Mouse (Mus musculus) olfactory bulb, adult 2 months (tissue): ENCODE results near the gene Ttll11. TPM values are rescaled to one million over a fixed set of nuclear protein-coding genes. Genes with fewer than 3 reads are reported as not detected.

ENCODE experiments used
- H3K27ac ChIP-seq: fragments of 200-500 bp; 2 replicates; pipeline ENCODE4 v1.5.1; 2012; ENCODE audit warnings: low read depth, low read length; ENCODE audit not compliant: insufficient read depth
- H3K4me1 ChIP-seq: fragments of 200-500 bp; 2 replicates; pipeline ENCODE4 v1.6.1; 2012; ENCODE audit warnings: low read length; ENCODE audit not compliant: control insufficient read depth, insufficient read depth
- H3K4me3 ChIP-seq: fragments of 200-500 bp; 2 replicates; pipeline ENCODE4 v1.5.1; 2012; ENCODE audit warnings: mild to moderate bottlenecking, low read depth, low read length, moderate library complexity; ENCODE audit not compliant: insufficient read depth
- CTCF ChIP-seq: fragments of 200-500 bp; IDR thresholded peaks from 2 replicates; pipeline ENCODE4 v1.5.1; 2012; ENCODE audit warnings: low read depth, mild to moderate bottlenecking, low read length, moderate library complexity; ENCODE audit not compliant: insufficient read depth
- POLR2A ChIP-seq: fragments of 200-500 bp; IDR thresholded peaks from 2 replicates; pipeline ENCODE4 v1.6.1; 2012; ENCODE audit warnings: mild to moderate bottlenecking, low read depth, low read length, moderate library complexity; ENCODE audit not compliant: insufficient read depth
- WGBS: fragments of 180-500 bp; shearing (Covaris S2); methylation state at CpG from one replicate; pipeline ENCODE4 v1.1.7; 2018; 5-methylcytosine and 5-hydroxymethylcytosine counted together
- polyA plus RNA-seq: library from polyadenylated mRNA; stranded (reverse); fragments of >200 nt; gene quantifications from 2 replicates; pipeline ENCODE4 v1.2.4, GENCODE M21; 2012; ENCODE audit warnings: low replicate concordance; ENCODE audit not compliant: missing spikeins, insufficient read depth, insufficient read length

Ttll11 gene
- polyA plus RNA-seq, 1 experiment: not detected

DNA sequence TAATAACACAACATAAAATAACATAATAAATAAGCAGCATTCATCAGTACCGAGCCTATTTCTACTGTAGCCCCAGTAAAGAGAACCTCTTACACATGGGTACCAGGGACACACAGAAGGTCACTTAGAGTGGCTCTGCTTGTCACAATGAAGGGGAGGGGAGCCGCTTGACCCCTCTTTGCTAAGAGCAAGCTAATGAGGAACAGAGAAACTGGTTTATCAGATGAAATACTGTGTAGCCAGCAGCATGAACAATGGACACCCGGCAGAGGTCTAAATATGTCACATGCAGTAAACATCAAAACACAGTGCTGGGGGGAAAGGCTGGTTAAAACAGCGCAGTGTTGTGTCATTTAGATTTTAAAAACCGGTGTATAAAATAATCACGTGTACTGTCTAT, 121.4 kb downstream of the Ttll11 start:
- peaks cover 7% of the 10 kb centered on the region for H3K4me1 ChIP-seq
- H3K27ac ChIP-seq: no peak overlapping the region
- WGBS: 94% methylated on average over 6 of the region's 6 CpGs
- no peak overlapping the region for H3K4me3 ChIP-seq
- TF ChIP-seq CTCF (no peak), POLR2A (no peak)

DNA sequence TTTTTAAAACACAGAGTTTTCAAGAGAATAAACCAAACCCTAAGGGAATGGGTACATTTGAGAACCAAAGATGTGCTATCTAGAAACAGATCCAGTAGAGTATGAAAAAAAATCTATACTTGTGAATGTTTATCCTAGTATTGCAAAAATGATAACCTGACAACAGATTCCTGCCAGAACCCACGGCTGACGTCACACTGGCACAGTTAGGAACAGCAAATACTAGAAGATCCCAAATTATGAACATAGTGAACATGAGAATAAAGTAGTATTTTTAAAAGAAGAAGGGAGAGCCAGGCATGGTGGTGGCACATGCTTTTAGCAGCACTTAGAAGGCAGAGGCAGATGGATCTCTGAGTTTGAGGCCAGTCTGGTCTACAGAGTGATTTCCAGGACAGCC, 122.8 kb downstream of the Ttll11 start:
- Histone ChIP-seq H3K4me1 (peaks cover 3% of the 10 kb centered on the region; the same call in 1 of the 2 replicates), H3K27ac (no peak overlapping the region), H3K4me3 (no peak overlapping the region)
- TF ChIP-seq POLR2A: no peak
- TF ChIP-seq CTCF: no peak
- 99% methylated on average over 2 of the region's 2 CpGs for WGBS

DNA sequence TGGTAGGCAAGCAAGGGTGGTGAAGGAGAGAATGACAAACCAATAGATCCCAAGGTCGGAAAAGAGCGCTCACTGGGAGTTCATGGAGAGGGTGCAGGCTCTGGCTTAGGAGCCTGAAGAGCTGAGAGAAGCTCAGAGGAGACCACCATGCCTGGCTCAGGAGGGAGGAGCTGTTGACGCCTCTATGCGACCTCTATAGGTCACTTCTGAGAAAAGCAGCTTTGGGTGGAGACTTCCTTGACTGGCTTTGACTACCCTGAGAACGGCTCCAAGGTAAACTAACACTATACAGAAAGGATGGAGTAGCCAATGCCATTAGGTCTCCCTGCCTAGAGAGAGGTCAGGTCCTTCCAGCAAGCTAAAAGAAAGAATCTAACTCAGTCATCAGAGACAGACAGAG, 124.8 kb downstream of the Ttll11 start:
- Histone ChIP-seq H3K4me1 (no peaks in the 10 kb centered on the region), H3K4me3 (no peak overlapping the region), H3K27ac (no peak overlapping the region)
- TF ChIP-seq POLR2A: no peak
- TF ChIP-seq CTCF: no peak
- WGBS: 63% methylated on average over 5 of the region's 5 CpGs

GRCm38 (mm10) chr2:35852971-35853370, 126.7 kb downstream of the Ttll11 start:
- 93% methylated on average over 4 of the region's 4 CpGs for WGBS
- Histone ChIP-seq H3K4me1 (no peaks in the 10 kb centered on the region), H3K4me3 (no peak overlapping the region), H3K27ac (no peak overlapping the region)
- TF ChIP-seq POLR2A (no peak), CTCF (no peak)

GRCm38 (mm10) chr2:35852164-35852509, 127.6 kb downstream of the Ttll11 start:
- 86% methylated on average over 3 of the region's 3 CpGs for WGBS
- TF ChIP-seq POLR2A (no peak), CTCF (no peak)
- no peaks in the 10 kb centered on the region for H3K4me1 ChIP-seq
- H3K4me3 ChIP-seq: no peak overlapping the region
- H3K27ac ChIP-seq: no peak overlapping the region

GRCm38 (mm10) chr2:35851420-35852163, 128.1 kb downstream of the Ttll11 start:
- no peak for TF ChIP-seq POLR2A
- no peak for TF ChIP-seq CTCF
- WGBS: 70% methylated on average over 17 of the region's 17 CpGs
- H3K4me1 ChIP-seq: no peaks in the 10 kb centered on the region
- no peak overlapping the region for H3K27ac ChIP-seq
- H3K4me3 ChIP-seq: no peak overlapping the region

DNA sequence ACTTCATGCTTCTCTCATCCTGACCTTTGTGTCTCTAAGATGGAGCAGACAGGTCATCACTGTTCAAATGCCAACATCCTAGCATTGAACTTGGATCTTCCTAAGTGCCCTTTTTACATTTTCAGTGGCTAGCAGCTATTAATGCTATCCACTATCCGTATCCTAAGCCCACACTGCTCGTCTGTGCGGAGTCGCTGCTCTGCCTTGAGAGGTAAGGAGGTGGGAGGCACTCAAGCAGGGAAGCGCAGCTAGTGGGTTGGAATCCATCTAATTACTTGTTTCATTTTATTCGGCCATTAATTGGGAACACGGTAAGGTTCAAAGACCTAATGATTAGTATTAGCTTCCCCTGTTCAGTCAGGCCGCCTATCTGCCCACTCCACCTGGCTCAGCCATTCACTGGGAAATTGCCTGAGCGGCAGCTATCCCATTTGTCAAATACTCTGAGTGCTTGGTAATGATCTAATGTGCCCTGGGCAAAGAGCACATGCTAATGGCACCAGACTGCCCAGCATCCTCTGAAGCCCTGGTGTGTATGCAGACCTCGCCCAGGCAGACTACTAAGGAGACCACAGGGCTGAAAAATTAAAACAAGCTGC, 130.0 kb downstream of the Ttll11 start:
- peaks cover 6% of the 10 kb centered on the region; the same call in 1 of the 2 replicates for H3K4me1 ChIP-seq
- 73% methylated on average over 10 of the region's 10 CpGs for WGBS
- TF ChIP-seq POLR2A (no peak), CTCF (no peak)
- no peak overlapping the region for H3K27ac ChIP-seq
- H3K4me3 ChIP-seq: no peak overlapping the region

- H3K27ac ChIP-seq: no peak overlapping the region
- peaks cover 21% of the 10 kb centered on the region for H3K4me1 ChIP-seq
- WGBS: 50% methylated on average over 11 of the region's 11 CpGs
- TF ChIP-seq CTCF: no peak
- no peak for TF ChIP-seq POLR2A
- H3K4me3 ChIP-seq: no peak overlapping the region
Measured at GRCm38 (mm10) chr2:35845611-35846504, 133.9 kb downstream of the Ttll11 start.
